Comparison of ENCODE assay signal across 8 mouse cellular contexts in the genomic region with DNA sequence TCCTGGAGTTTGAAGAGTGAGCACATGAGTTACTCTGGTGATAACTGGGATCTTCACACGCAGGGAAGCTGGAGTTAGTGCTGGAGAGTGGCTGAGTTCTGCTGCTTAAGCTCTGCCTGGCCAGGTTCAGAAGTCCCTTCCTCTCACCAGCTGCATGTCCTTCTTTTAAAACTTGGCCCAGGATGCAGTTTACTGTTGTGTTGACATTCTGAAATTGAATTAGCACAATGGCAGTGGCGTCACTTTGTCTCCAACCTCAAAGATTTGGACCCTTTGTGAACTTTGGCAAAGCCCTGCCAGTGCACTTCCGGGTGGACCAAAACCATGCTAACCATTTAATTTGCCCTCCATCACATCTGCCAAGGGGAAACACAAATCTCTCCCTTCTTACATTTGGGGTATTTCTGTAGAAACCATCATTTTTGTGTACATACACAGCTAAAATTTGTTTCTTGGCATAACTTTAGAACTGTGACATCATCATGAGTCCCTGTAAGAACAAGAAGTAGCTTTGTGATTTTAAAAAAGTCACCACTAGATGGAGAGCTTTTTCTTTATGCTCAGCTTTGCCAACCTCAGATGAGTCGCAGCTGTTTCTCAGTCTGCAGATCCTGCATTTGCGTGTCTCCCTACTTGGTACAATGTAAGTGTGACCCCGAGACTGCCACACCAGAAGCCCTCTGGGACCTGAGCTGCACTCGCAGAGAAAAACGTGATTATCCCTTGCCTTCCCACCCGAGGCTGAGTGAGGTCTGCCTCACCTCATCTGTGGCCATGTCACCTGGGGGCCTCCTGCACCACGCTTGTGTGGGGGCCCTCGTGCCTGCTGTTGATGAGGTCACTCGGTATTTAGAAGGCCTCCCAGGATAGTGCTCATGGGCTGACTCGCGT. TPM values are rescaled to one million over a fixed set of nuclear protein-coding genes. Genes with fewer than 3 reads are reported as not detected.
DNase-seq lines count a peak whose midpoint lies in the region; ATAC-seq lines count a peak whose summit lies in the region.

No protein-coding gene starts in this region.

- peak; percentile 67 for ATAC-seq in forebrain, embryonic 12.5 days (ENCODE audit: low FRiP score)
- ATAC-seq in inflammation-experienced regulatory T-cells, adult 6 months = peak; percentile 54
- peak; percentile 67 for ATAC-seq in megakaryocyte progenitor cell, adult 5-6 weeks (replicated peaks; ENCODE audit: poor library complexity)

- H3K4me1 ChIP-seq in forebrain, embryonic 12.5 days = no peaks in the 10 kb centered on the region

- peaks cover 48% of the 10 kb centered on the region for H3K36me3 ChIP-seq in forebrain, embryonic 12.5 days (replicated peaks)

- no peak overlapping the region for H3K9ac ChIP-seq in forebrain, embryonic 12.5 days

- no peaks in the 10 kb centered on the region for H3K27me3 ChIP-seq in forebrain, embryonic 12.5 days

- no peaks in the 10 kb centered on the region for H3K9me3 ChIP-seq in forebrain, embryonic 12.5 days

- DNase-seq in heart, adult 11 months = peak; percentile 95
- DNase-seq in heart, postnatal 25 days (ENCODE audit: low spot score) = no peak
- DNase-seq in ES-CJ7 (ENCODE audit: low read depth, low spot score) = peak; percentile 61
- no peak for DNase-seq in frontal cortex, postnatal 25 days (ENCODE audit: low spot score in 2 of 2)
- DNase-seq in frontal cortex, postnatal 36 days (ENCODE audit: low spot score in 2 of 2) = no peak

- WGBS in forebrain, embryonic 12.5 days = 68% methylated on average over 14 of the region's 14 CpGs

- no peak overlapping the region for H3K27ac ChIP-seq in forebrain, embryonic 12.5 days

- H3K4me3 ChIP-seq in forebrain, embryonic 12.5 days (replicated peaks) = no peak overlapping the region

- intact Hi-C loops in heart, postnatal 25 days (cut with DNase I) = loop anchor here (1.0 kb wide), 1 partner anchor 190 kb away; no protein-coding TSS in a partner anchor

- no peak overlapping the region for H3K4me2 ChIP-seq in forebrain, embryonic 12.5 days

RNA-seq across cellular contexts. Expression of a gene that starts 21.1 kb away (rescaled TPM):
- 100 to 1,000 TPM; 330 to 341 TPM for total RNA-seq in heart, postnatal 25 days (2021)
- polyA plus RNA-seq in forebrain, embryonic 12.5 days (2016; fragmentation: Nextera tagmentation; extraction: Ambion mirVana) = 413 and 445 TPM in 2 replicates
- polyA plus RNA-seq in inflammation-experienced regulatory T-cells, adult 6 months (2017; shearing (Covaris generic)) = 100 to 1,000 TPM; 403 to 748 (median 453) TPM
- 94.1 and 104 TPM in 2 replicates for total RNA-seq in megakaryocyte progenitor cell, adult 5-6 weeks (2015)
- 59.8 and 77.3 TPM in 2 replicates for total RNA-seq in megakaryocyte progenitor cell, adult 5-6 weeks (2017)

RNA-seq across cellular contexts. Expression of a gene that starts 51.8 kb away (rescaled TPM):
- 1 to 10 TPM; 4.3 to 4.9 TPM for total RNA-seq in heart, postnatal 25 days (2021)
- polyA plus RNA-seq in forebrain, embryonic 12.5 days (2016; fragmentation: Nextera tagmentation; extraction: Ambion mirVana) = 1.4 and 1.7 TPM in 2 replicates
- 1 to 10 TPM; 1.6 to 3.8 (median 3.6) TPM for polyA plus RNA-seq in inflammation-experienced regulatory T-cells, adult 6 months (2017; shearing (Covaris generic))
- not detected in 2 replicates for total RNA-seq in megakaryocyte progenitor cell, adult 5-6 weeks (2015)
- not detected in 2 replicates for total RNA-seq in megakaryocyte progenitor cell, adult 5-6 weeks (2017)

RNA-seq across cellular contexts. Expression of a gene that starts 58.5 kb away (rescaled TPM):
- 100 to 1,000 TPM; 105 to 107 TPM for total RNA-seq in heart, postnatal 25 days (2021)
- 12.9 and 13.6 TPM in 2 replicates for polyA plus RNA-seq in forebrain, embryonic 12.5 days (2016; fragmentation: Nextera tagmentation; extraction: Ambion mirVana)
- polyA plus RNA-seq in inflammation-experienced regulatory T-cells, adult 6 months (2017; shearing (Covaris generic)) = under 1 TPM; 0.16 to 0.34 (median 0.16) TPM
- total RNA-seq in megakaryocyte progenitor cell, adult 5-6 weeks (2015) = 7.4 and 8.8 TPM in 2 replicates
- total RNA-seq in megakaryocyte progenitor cell, adult 5-6 weeks (2017) = 6.4 and 6.9 TPM in 2 replicates

Comparison
In these comparisons a context has a peak if more than half of its experiments do, and no peak if none do; other contexts are left out.
1. DNase-seq: peak in heart, adult 11 months (single experiment) and ES-CJ7 (single experiment); none in heart, postnatal 25 days (single experiment), frontal cortex, postnatal 25 days (0 of 2) and frontal cortex, postnatal 36 days (0 of 2).
2. RNA of a gene that starts 51.8 kb away (total RNA-seq): 4.3 to 4.9 TPM in heart, postnatal 25 days; not detected in megakaryocyte progenitor cell, adult 5-6 weeks; every median in the first group is over 4 times any median in the second.
3. RNA of a gene that starts 58.5 kb away (total RNA-seq): 105 to 107 TPM in heart, postnatal 25 days; 6.4 to 8.8 TPM in megakaryocyte progenitor cell, adult 5-6 weeks; every median in the first group is over 10 times any median in the second.
4. Peak in every context shown above with its lines, with median percentiles within 50 percentile points of each other: ATAC-seq.